Mouse (Mus musculus) liver, postnatal 0 days (tissue): ENCODE data around the gene Mum1. TPM values are rescaled to one million over a fixed set of nuclear protein-coding genes. Genes with fewer than 3 reads are reported as not detected.
A peak's percentile ranks its signal among the peaks of the same experiment; 100 is the strongest.

Source experiments
- ATAC-seq: fragments of 200-750 bp; cut with Nextera tagmentation; 2 replicates; pipeline ENCODE4 v1.8.0; 2017; ENCODE audit warnings: mild to moderate bottlenecking, moderate library complexity
- DNase-seq: peaks from one replicate; pipeline ENCODE4 v3.0.0-alpha.2; 2016
- H3K27ac ChIP-seq: fragments of 300-500 bp; sonication (generic); 2 replicates; pipeline ENCODE4 v1.5.1; 2014; ENCODE audit warnings: antibody characterized with exemption, moderate library complexity, mild to moderate bottlenecking, low read depth
- H3K27me3 ChIP-seq: fragments of 300-500 bp; sonication (generic); 2 replicates; pipeline ENCODE4 v1.6.1; 2014; ENCODE audit warnings: low read length, control low read depth, mixed read lengths; ENCODE audit not compliant: insufficient read depth
- H3K36me3 ChIP-seq: fragments of 300-500 bp; sonication (generic); replicated peaks from 2 replicates; pipeline ENCODE4 v1.6.1; 2014; ENCODE audit warnings: mild to moderate bottlenecking, control low read depth, low read length, moderate library complexity, mixed read lengths; ENCODE audit not compliant: insufficient read depth
- H3K4me1 ChIP-seq: fragments of 300-500 bp; sonication (generic); 2 replicates; pipeline ENCODE4 v1.6.1; 2014; ENCODE audit warnings: antibody characterized with exemption, mild to moderate bottlenecking, control low read depth; ENCODE audit not compliant: insufficient read depth
- H3K4me2 ChIP-seq: fragments of 300-500 bp; sonication (generic); 2 replicates; pipeline ENCODE4 v1.6.1; 2014; ENCODE audit warnings: low read depth, mild to moderate bottlenecking, low read length, moderate library complexity, mixed read lengths
- H3K4me3 ChIP-seq: fragments of 300-500 bp; sonication (generic); 2 replicates; pipeline ENCODE4 v1.5.1; 2014; ENCODE audit warnings: low read depth, low read length
- H3K9ac ChIP-seq: fragments of 300-500 bp; sonication (generic); replicated peaks from 2 replicates; pipeline ENCODE4 v1.6.1; 2014; ENCODE audit warnings: mild to moderate bottlenecking, moderate library complexity
- H3K9me3 ChIP-seq: fragments of 300-500 bp; sonication (generic); 2 replicates; pipeline ENCODE4 v1.6.1; 2016; ENCODE audit warnings: mild to moderate bottlenecking, control low read depth, low read length, mixed read lengths
- CTCF ChIP-seq: sonication (generic); IDR thresholded peaks from 2 replicates; pipeline ENCODE4 v1.5.1; 2016; ENCODE audit warnings: antibody characterized with exemption, low read depth
- EP300 ChIP-seq: IDR thresholded peaks from 2 replicates; pipeline ENCODE4 v1.6.1; 2016; ENCODE audit warnings: antibody characterized with exemption, low read depth, mild to moderate bottlenecking
- WGBS: fragments of 180-500 bp; shearing (Covaris S2); extraction: QIAGEN DNeasy Blood & Tissue Kit; methylation state at CpG from one replicate; pipeline ENCODE4 v1.1.7; 2014; ENCODE audit not compliant: insufficient replicate concordance; 5-methylcytosine and 5-hydroxymethylcytosine counted together
- polyA plus RNA-seq: library from polyadenylated mRNA; unstranded; fragments of >200 nt; fragmentation: Nextera tagmentation; extraction: Ambion mirVana; gene quantifications from 2 replicates; pipeline ENCODE4 v1.2.1, GENCODE M21; 2015

Gene Mum1
- polyA plus RNA-seq, 1 experiment from 2014 or later = 13.3 TPM

DNA sequence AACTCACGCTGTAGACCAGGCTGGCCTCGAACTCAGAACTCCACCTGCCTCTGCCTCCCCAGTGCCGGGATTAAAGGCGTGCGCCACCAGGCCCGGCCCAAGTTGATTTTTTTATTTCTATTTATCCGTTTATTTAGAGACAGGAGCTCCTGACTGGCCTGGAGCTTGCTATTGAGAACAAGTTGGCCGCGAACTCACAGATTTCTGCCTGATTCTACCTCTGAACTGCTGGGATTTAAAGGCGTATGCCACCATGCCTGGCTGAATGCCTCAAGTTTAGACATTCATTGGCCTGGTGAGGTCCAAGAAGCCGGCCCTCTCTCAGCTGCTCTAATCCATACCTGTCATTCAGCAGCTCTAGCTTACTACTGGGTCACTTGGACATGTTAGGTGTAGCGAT lies 35.9 kb downstream of the Mum1 start:
- Histone ChIP-seq H3K4me2 (peak overlapping the region; percentile 89), H3K36me3 (peaks cover 15% of the 10 kb centered on the region), H3K4me1 (peaks cover 49% of the 10 kb centered on the region), H3K27ac (peak overlapping the region; percentile 97), H3K27me3 (no peaks in the 10 kb centered on the region), H3K9me3 (no peaks in the 10 kb centered on the region), H3K4me3 (peak overlapping the region; percentile 54), H3K9ac (0 out of 2 replicates have a peak overlapping the region, but pooled peaks have one; percentile 12)
- TF ChIP-seq EP300 (no peak), CTCF (no peak)
- WGBS = 58% methylated on average over 12 of the region's 12 CpGs
- ATAC-seq (no peak), DNase-seq (no peak)

DNA sequence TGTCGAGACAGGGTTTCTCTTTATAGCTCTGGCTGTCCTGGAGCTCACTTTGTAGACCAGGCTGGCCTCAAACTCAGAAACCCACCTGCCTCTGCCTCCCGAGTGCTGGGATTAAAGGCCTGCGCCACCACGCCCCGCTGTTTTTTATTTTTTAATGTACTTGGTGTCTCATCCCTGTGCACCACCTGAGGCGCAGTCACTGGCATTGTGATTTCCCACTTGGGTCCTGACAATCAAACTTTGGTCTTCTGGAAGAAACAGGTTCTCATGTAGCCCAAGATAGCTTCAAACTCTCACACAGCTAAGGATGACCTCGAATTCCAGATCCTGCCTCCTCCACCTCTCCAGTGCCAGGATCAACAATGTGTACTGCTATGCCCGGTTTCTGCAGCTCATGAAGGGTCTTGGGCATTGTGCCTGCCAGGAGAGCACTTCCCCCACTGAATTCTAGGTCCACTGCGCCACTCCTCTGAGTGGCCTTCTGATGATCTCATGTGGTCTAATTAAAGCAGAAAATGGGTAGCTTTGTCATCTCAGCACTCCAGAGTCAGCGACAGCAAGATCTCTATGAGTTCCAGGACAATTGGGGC lies 36.6 kb downstream of the Mum1 start:
- H3K27ac ChIP-seq = no peak overlapping the region
- no peak overlapping the region for H3K4me3 ChIP-seq
- H3K4me1 ChIP-seq = peaks cover 56% of the 10 kb centered on the region
- no peak for TF ChIP-seq CTCF
- no peak for TF ChIP-seq EP300
- H3K36me3 ChIP-seq = peaks cover 19% of the 10 kb centered on the region
- H3K9me3 ChIP-seq = no peaks in the 10 kb centered on the region
- ATAC-seq (no peak), DNase-seq (no peak)
- no peaks in the 10 kb centered on the region for H3K27me3 ChIP-seq
- WGBS = 89% methylated on average over 10 of the region's 10 CpGs
- H3K9ac ChIP-seq = 0 out of 2 replicates have a peak overlapping the region, but pooled peaks have one; percentile 12
- H3K4me2 ChIP-seq = no peak overlapping the region

- DNase-seq = peak; percentile 99
- H3K4me1 ChIP-seq = peaks cover 66% of the 10 kb centered on the region
- no peaks in the 10 kb centered on the region for H3K9me3 ChIP-seq
- peak; percentile 72 for ATAC-seq
- TF ChIP-seq CTCF (no peak), EP300 (peak; percentile 72; the same call in 1 of the 2 replicates)
- H3K4me2 ChIP-seq = peak overlapping the region; percentile 94
- H3K9ac ChIP-seq = peak overlapping the region; percentile 98
- H3K4me3 ChIP-seq = peak overlapping the region; percentile 93
- no peaks in the 10 kb centered on the region for H3K27me3 ChIP-seq
- peak overlapping the region; percentile 93 for H3K27ac ChIP-seq
- 1% methylated on average over 72 of the region's 81 CpGs for WGBS
- peaks cover 13% of the 10 kb centered on the region for H3K36me3 ChIP-seq
These were observed 38.3 kb downstream of the Mum1 start for GRCm38 (mm10) chr10:80264341-80265148.

GRCm38 (mm10) chr10:80265149-80265486 lies 38.9 kb downstream of the Mum1 start:
- ATAC-seq = no peak
- Histone ChIP-seq H3K4me2 (peak overlapping the region; percentile 94), H3K4me1 (peaks cover 66% of the 10 kb centered on the region), H3K27me3 (no peaks in the 10 kb centered on the region), H3K4me3 (peak overlapping the region; percentile 93), H3K9me3 (no peaks in the 10 kb centered on the region), H3K9ac (peak overlapping the region; percentile 98), H3K36me3 (peaks cover 13% of the 10 kb centered on the region), H3K27ac (peak overlapping the region; percentile 93)
- no peak for TF ChIP-seq EP300
- TF ChIP-seq CTCF = no peak
- under 1% methylated on average over 18 of the region's 18 CpGs for WGBS
- DNase-seq = no peak

- TF ChIP-seq CTCF (no peak), EP300 (no peak)
- peaks cover 76% of the 10 kb centered on the region for H3K4me1 ChIP-seq
- DNase-seq (no peak), ATAC-seq (0 out of 2 replicates have a peak, but pooled peaks have one; percentile 10)
- no peaks in the 10 kb centered on the region for H3K9me3 ChIP-seq
- peak overlapping the region; percentile 63 for H3K9ac ChIP-seq
- no peak overlapping the region for H3K4me3 ChIP-seq
- peaks cover 41% of the 10 kb centered on the region for H3K36me3 ChIP-seq
- WGBS = 67% methylated on average over 2 of the region's 2 CpGs
- H3K4me2 ChIP-seq = peak overlapping the region; percentile 52
- H3K27me3 ChIP-seq = no peaks in the 10 kb centered on the region
- peak overlapping the region; percentile 92 for H3K27ac ChIP-seq
These were observed 43.9 kb downstream of the Mum1 start for GRCm38 (mm10) chr10:80270099-80270498.

GRCm38 (mm10) chr10:80270734-80271181 lies 44.5 kb downstream of the Mum1 start:
- Histone ChIP-seq H3K4me2 (peak overlapping the region; percentile 52), H3K4me1 (peaks cover 73% of the 10 kb centered on the region), H3K9ac (peak overlapping the region; percentile 63), H3K9me3 (no peaks in the 10 kb centered on the region), H3K27me3 (no peaks in the 10 kb centered on the region), H3K36me3 (peaks cover 45% of the 10 kb centered on the region), H3K4me3 (no peak overlapping the region; the same call in 1 of the 2 replicates), H3K27ac (peak overlapping the region; percentile 92)
- peak; percentile 33; the same call in 1 of the 2 replicates for TF ChIP-seq EP300
- TF ChIP-seq CTCF = no peak
- WGBS = 29% methylated on average over 6 of the region's 6 CpGs
- DNase-seq (peak; percentile 68), ATAC-seq (peak; percentile 77)
